ENCODE assay signal across 11 mouse cellular contexts in the genomic region with DNA sequence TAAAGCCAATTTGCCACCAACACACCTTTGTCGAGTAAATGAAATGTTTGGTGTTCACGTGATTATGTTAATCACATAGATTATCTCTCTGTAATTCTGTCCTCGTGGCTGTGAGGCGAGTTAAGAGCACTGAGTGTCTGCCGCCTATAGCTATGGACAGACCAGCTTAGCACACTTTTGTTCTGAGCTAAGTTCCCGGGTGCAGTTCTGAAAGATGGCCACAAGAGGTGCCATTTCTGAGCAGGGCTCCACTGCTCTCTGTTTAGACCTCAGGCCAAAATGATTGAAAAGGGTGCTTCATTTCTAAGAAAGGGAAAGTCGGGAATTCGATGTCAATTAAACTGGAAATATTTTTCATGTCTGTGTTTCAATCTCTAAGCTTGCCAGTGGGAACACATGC.
DNase-seq lines count a peak whose midpoint lies in the region; ATAC-seq and TF ChIP-seq lines count a peak whose summit lies in the region.
"Had no signal": no experiment of that assay in that cellular context is flagged by ENCODE, and none has a peak within 500 bp of the region (broad histone marks: within the 10 kb centered on the region; RNA-seq: fewer than 3 reads in every experiment).

No protein-coding gene starts in this region.

- WGBS in heart, postnatal 0 days = 16% methylated on average over 8 of the region's 8 CpGs
- WGBS in midbrain, embryonic 14.5 days = 21% methylated on average over 8 of the region's 8 CpGs
- 22% methylated on average over 8 of the region's 8 CpGs for WGBS in midbrain, embryonic 16.5 days

- no peaks in the 10 kb centered on the region for H3K9me3 ChIP-seq in heart, postnatal 0 days (replicated peaks; ENCODE audit: control insufficient read depth, low read length)
- no peaks in the 10 kb centered on the region for H3K9me3 ChIP-seq in midbrain, embryonic 14.5 days (ENCODE audit: control insufficient read depth, low read length)
- no peaks in the 10 kb centered on the region for H3K9me3 ChIP-seq in midbrain, embryonic 16.5 days (replicated peaks; ENCODE audit: control insufficient read depth, low read length, poor library complexity, severe bottlenecking)
- H3K9me3 ChIP-seq: heart, embryonic 13.5 days; stomach, embryonic 15.5 days had no signal

- no peaks in the 10 kb centered on the region for H3K4me1 ChIP-seq in heart, postnatal 0 days (ENCODE audit: control insufficient read depth, insufficient read depth)
- H3K4me1 ChIP-seq in midbrain, embryonic 14.5 days (ENCODE audit: control insufficient read depth, insufficient read depth, low read length) = no peaks in the 10 kb centered on the region
- peaks cover 9% of the 10 kb centered on the region for H3K4me1 ChIP-seq in midbrain, embryonic 16.5 days (ENCODE audit: control insufficient read depth, insufficient read depth, low read length)
- H3K4me1 ChIP-seq: heart, embryonic 13.5 days; stomach, embryonic 15.5 days had no signal

- peak; percentile 59 for TF ChIP-seq CTCF in heart, postnatal 0 days (IDR thresholded peaks at IDR 0.05; ENCODE audit: low read depth)

- no peak overlapping the region for H3K4me3 ChIP-seq in heart, postnatal 0 days (ENCODE audit: low read depth, low read length)
- H3K4me3 ChIP-seq in midbrain, embryonic 14.5 days (replicated peaks; ENCODE audit: low read depth, low read length) = no peak overlapping the region
- H3K4me3 ChIP-seq in midbrain, embryonic 16.5 days (ENCODE audit: low read depth, low read length) = no peak overlapping the region
- H3K4me3 ChIP-seq: heart, embryonic 13.5 days; stomach, embryonic 15.5 days had no signal

- no peak for ATAC-seq in heart, postnatal 0 days (ENCODE audit: insufficient read depth, low read depth)
- ATAC-seq in midbrain, embryonic 14.5 days (ENCODE audit: low FRiP score, low TSS enrichment) = no peak
- no peak for ATAC-seq in midbrain, embryonic 16.5 days
- no peak for ATAC-seq in erythroid progenitor cell, adult 5-6 weeks (replicated peaks; ENCODE audit: low FRiP score, poor library complexity, severe bottlenecking)
- ATAC-seq in CD4-positive, CD25-positive, alpha-beta regulatory T cell, adult 4 months = no peak

- no peak overlapping the region for H3K4me2 ChIP-seq in heart, postnatal 0 days (ENCODE audit: low read depth, low read length)
- H3K4me2 ChIP-seq in midbrain, embryonic 14.5 days (ENCODE audit: low read length) = no peak overlapping the region
- H3K4me2 ChIP-seq in midbrain, embryonic 16.5 days (ENCODE audit: low read length) = no peak overlapping the region
- H3K4me2 ChIP-seq: heart, embryonic 13.5 days; stomach, embryonic 15.5 days had no signal

- TF ChIP-seq EP300 in heart, postnatal 0 days (IDR thresholded peaks at IDR 0.05; ENCODE audit: low read depth) = no peak

- no peak for DNase-seq in heart, postnatal 0 days (ENCODE audit: low spot score)
- DNase-seq in heart, postnatal 25 days (ENCODE audit: low spot score) = no peak
- peak; percentile 72 for DNase-seq in midbrain, embryonic 14.5 days
- DNase-seq in cerebellum, postnatal 36 days = peak; percentile 41 to 55
- DNase-seq in kidney, postnatal 4 days = peak; percentile 57 to 63

- H3K36me3 ChIP-seq in heart, postnatal 0 days (replicated peaks; ENCODE audit: control insufficient read depth, insufficient read depth, low read length) = no peaks in the 10 kb centered on the region
- no peaks in the 10 kb centered on the region for H3K36me3 ChIP-seq in midbrain, embryonic 14.5 days (ENCODE audit: control insufficient read depth, insufficient read depth, low read length)
- no peaks in the 10 kb centered on the region for H3K36me3 ChIP-seq in midbrain, embryonic 16.5 days (ENCODE audit: control insufficient read depth, insufficient read depth, low read length)
- H3K36me3 ChIP-seq: heart, embryonic 13.5 days; stomach, embryonic 15.5 days had no signal

- no peak overlapping the region for H3K9ac ChIP-seq in heart, postnatal 0 days (replicated peaks; ENCODE audit: low read depth, low read length)
- no peak overlapping the region for H3K9ac ChIP-seq in midbrain, embryonic 14.5 days (replicated peaks; ENCODE audit: low read length)
- H3K9ac ChIP-seq in midbrain, embryonic 16.5 days (ENCODE audit: low read depth, low read length) = no peak overlapping the region
- H3K9ac ChIP-seq: heart, embryonic 13.5 days; stomach, embryonic 15.5 days had no signal

- intact Hi-C loops in heart, postnatal 25 days (cut with DNase I) = loop anchor here (10.0 kb wide), 2 partner anchors 213 to 293 kb away; no protein-coding TSS in a partner anchor

- no peaks in the 10 kb centered on the region for H3K27me3 ChIP-seq in heart, postnatal 0 days (ENCODE audit: control insufficient read depth, insufficient read depth, low read length)
- no peaks in the 10 kb centered on the region for H3K27me3 ChIP-seq in midbrain, embryonic 14.5 days (ENCODE audit: control insufficient read depth, insufficient read depth, low read length)
- no peaks in the 10 kb centered on the region for H3K27me3 ChIP-seq in midbrain, embryonic 16.5 days (ENCODE audit: control insufficient read depth, insufficient read depth, low read depth, low read length)
- H3K27me3 ChIP-seq: stomach, embryonic 15.5 days had no signal

- no peak overlapping the region for H3K27ac ChIP-seq in heart, postnatal 0 days (ENCODE audit: low read depth)
- H3K27ac ChIP-seq in midbrain, embryonic 14.5 days (replicated peaks; ENCODE audit: low read depth, low read length) = no peak overlapping the region
- no peak overlapping the region for H3K27ac ChIP-seq in midbrain, embryonic 16.5 days (ENCODE audit: low read length)
- H3K27ac ChIP-seq: heart, embryonic 13.5 days; macrophage; stomach, embryonic 15.5 days had no signal

Comparison
In these comparisons a context has a peak if more than half of its experiments do, and no peak if none do; other contexts are left out.
1. DNase-seq: peak in midbrain, embryonic 14.5 days (single experiment), cerebellum, postnatal 36 days (2 of 2) and kidney, postnatal 4 days (2 of 2); none in heart, postnatal 0 days (single experiment) and heart, postnatal 25 days (single experiment).